Mouse (Mus musculus): Measurements from ENCODE around the gene Gm20388. TPM values are rescaled to one million over a fixed set of nuclear protein-coding genes. Genes with fewer than 3 reads are reported as not detected.
"Not testable (repeated sequence)": the region's sequence is repeated elsewhere in the genome, so short reads cannot be mapped to it uniquely, and the experiment has no call there.

Gm20388 gene
- polyA plus RNA-seq, 1 experiment, result 18.7 TPM

GRCm38 (mm10) chr8:124170671-124171070 is 4260.0 kb downstream of the Gm20388 start:
- TF ChIP-seq POLR2A (IDR thresholded peaks at IDR 0.05; ENCODE audit: borderline replicate concordance, insufficient read depth, low read length) (no peak), CTCF (IDR thresholded peaks at IDR 0.05; ENCODE audit: borderline replicate concordance, insufficient read depth, low read depth, low read length) (no peak)
- no peak overlapping the region for H3K27ac ChIP-seq (ENCODE audit: insufficient read depth, low read length)
- DNase-seq, result no peak
- H3K4me3 ChIP-seq (replicated peaks; ENCODE audit: insufficient read depth, low read depth, low read length), result no peak overlapping the region
- no peaks in the 10 kb centered on the region for H3K27me3 ChIP-seq (ENCODE audit: control insufficient read depth, insufficient read depth, low read length)
- peaks cover 10% of the 10 kb centered on the region for H3K4me1 ChIP-seq (ENCODE audit: control insufficient read depth, insufficient read depth, low read length)
- WGBS, result 81% methylated on average over 7 of the region's 7 CpGs

- WGBS, result 37% methylated on average over 17 of the region's 17 CpGs
- no peak overlapping the region for H3K27ac ChIP-seq (ENCODE audit: insufficient read depth, low read length)
Observed at GRCm38 (mm10) chr8:124171557-124172528, 4261.2 kb downstream of the Gm20388 start.

GRCm38 (mm10) chr8:124173688-124174087 is 4263.0 kb downstream of the Gm20388 start:
- TF ChIP-seq CTCF (IDR thresholded peaks at IDR 0.05; ENCODE audit: borderline replicate concordance, insufficient read depth, low read depth, low read length) (no peak), POLR2A (IDR thresholded peaks at IDR 0.05; ENCODE audit: borderline replicate concordance, insufficient read depth, low read length) (no peak)
- H3K27ac ChIP-seq (ENCODE audit: insufficient read depth, low read length), result no peak overlapping the region
- WGBS, result 41% methylated on average over 4 of the region's 4 CpGs
- H3K4me3 ChIP-seq (replicated peaks; ENCODE audit: insufficient read depth, low read depth, low read length), result no peak overlapping the region
- DNase-seq, result no peak
- H3K27me3 ChIP-seq (ENCODE audit: control insufficient read depth, insufficient read depth, low read length), result no peaks in the 10 kb centered on the region
- peaks cover 10% of the 10 kb centered on the region for H3K4me1 ChIP-seq (ENCODE audit: control insufficient read depth, insufficient read depth, low read length)

More at GRCm38 (mm10) chr8:124171557-124172528, 4261.2 kb downstream of the Gm20388 start:
- no peak for DNase-seq
- no peaks in the 10 kb centered on the region for H3K27me3 ChIP-seq (ENCODE audit: control insufficient read depth, insufficient read depth, low read length)
- TF ChIP-seq POLR2A (IDR thresholded peaks at IDR 0.05; ENCODE audit: borderline replicate concordance, insufficient read depth, low read length) (no peak), CTCF (IDR thresholded peaks at IDR 0.05; ENCODE audit: borderline replicate concordance, insufficient read depth, low read depth, low read length) (no peak)
- no peak overlapping the region for H3K4me3 ChIP-seq (replicated peaks; ENCODE audit: insufficient read depth, low read depth, low read length)
- peaks cover 10% of the 10 kb centered on the region for H3K4me1 ChIP-seq (ENCODE audit: control insufficient read depth, insufficient read depth, low read length)

- TF ChIP-seq CTCF (IDR thresholded peaks at IDR 0.05; ENCODE audit: borderline replicate concordance, insufficient read depth, low read depth, low read length) (no peak), POLR2A (IDR thresholded peaks at IDR 0.05; ENCODE audit: borderline replicate concordance, insufficient read depth, low read length) (no peak)
- Histone ChIP-seq H3K27ac (ENCODE audit: insufficient read depth, low read length) (no peak overlapping the region), H3K4me1 (ENCODE audit: control insufficient read depth, insufficient read depth, low read length) (peaks cover 17% of the 10 kb centered on the region), H3K27me3 (ENCODE audit: control insufficient read depth, insufficient read depth, low read length) (no peaks in the 10 kb centered on the region), H3K4me3 (replicated peaks; ENCODE audit: insufficient read depth, low read depth, low read length) (no peak overlapping the region)
- no peak for DNase-seq
- 88% methylated on average over 6 of the region's 6 CpGs for WGBS
Observed at GRCm38 (mm10) chr8:124176133-124176532, 4265.5 kb downstream of the Gm20388 start.

- not testable (repeated sequence) for H3K4me3 ChIP-seq (replicated peaks; ENCODE audit: insufficient read depth, low read depth, low read length); H3K27me3 ChIP-seq (ENCODE audit: control insufficient read depth, insufficient read depth, low read length); H3K27ac ChIP-seq (ENCODE audit: insufficient read depth, low read length); DNase-seq
- WGBS, result 100% methylated on average over 1 of the region's 1 CpGs
- H3K4me1 ChIP-seq (ENCODE audit: control insufficient read depth, insufficient read depth, low read length), result peaks cover 13% of the 10 kb centered on the region
Observed at GRCm38 (mm10) chr8:124177092-124177491, 4266.5 kb downstream of the Gm20388 start.

- Histone ChIP-seq H3K4me1 (ENCODE audit: control insufficient read depth, insufficient read depth, low read length) (peaks cover 7% of the 10 kb centered on the region), H3K27me3 (ENCODE audit: control insufficient read depth, insufficient read depth, low read length) (no peaks in the 10 kb centered on the region), H3K4me3 (replicated peaks; ENCODE audit: insufficient read depth, low read depth, low read length) (no peak overlapping the region), H3K27ac (ENCODE audit: insufficient read depth, low read length) (no peak overlapping the region)
- 25% methylated on average over 5 of the region's 5 CpGs for WGBS
- peak in 1 of 2 experiments; percentile 20 for DNase-seq
- no peak for TF ChIP-seq POLR2A (IDR thresholded peaks at IDR 0.05; ENCODE audit: borderline replicate concordance, insufficient read depth, low read length)
- no peak for TF ChIP-seq CTCF (IDR thresholded peaks at IDR 0.05; ENCODE audit: borderline replicate concordance, insufficient read depth, low read depth, low read length)
Observed at GRCm38 (mm10) chr8:124180681-124181445, 4270.2 kb downstream of the Gm20388 start.

GRCm38 (mm10) chr8:124181751-124182150 is 4271.1 kb downstream of the Gm20388 start:
- Histone ChIP-seq H3K4me1 (ENCODE audit: control insufficient read depth, insufficient read depth, low read length) (peaks cover 7% of the 10 kb centered on the region), H3K4me3 (replicated peaks; ENCODE audit: insufficient read depth, low read depth, low read length) (no peak overlapping the region), H3K27me3 (ENCODE audit: control insufficient read depth, insufficient read depth, low read length) (no peaks in the 10 kb centered on the region), H3K27ac (ENCODE audit: insufficient read depth, low read length) (no peak overlapping the region)
- TF ChIP-seq POLR2A (IDR thresholded peaks at IDR 0.05; ENCODE audit: borderline replicate concordance, insufficient read depth, low read length), result no peak
- TF ChIP-seq CTCF (IDR thresholded peaks at IDR 0.05; ENCODE audit: borderline replicate concordance, insufficient read depth, low read depth, low read length), result no peak
- DNase-seq, result no peak
- 71% methylated on average over 5 of the region's 5 CpGs for WGBS
